Mouse (Mus musculus): Measurements from ENCODE around the gene Cacna1d.

Gene Cacna1d

DNA sequence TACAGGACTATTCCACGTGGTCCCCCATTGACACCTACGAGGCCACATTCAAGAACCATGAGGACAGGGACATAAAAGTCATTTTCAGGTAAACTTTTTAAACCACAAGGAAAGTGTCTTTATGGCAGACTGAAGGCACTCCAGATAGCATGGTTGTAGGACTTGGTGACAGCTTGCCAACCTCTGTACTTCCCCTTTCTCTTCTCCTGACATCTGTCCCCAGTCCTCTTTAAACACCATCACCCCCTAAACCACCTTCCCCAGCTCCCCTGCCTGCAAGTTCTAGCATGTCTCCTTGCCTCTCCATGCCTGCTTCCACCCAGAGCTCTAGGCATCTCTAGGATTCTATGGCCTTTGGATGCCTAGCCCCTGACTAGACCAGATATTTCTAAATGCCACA, 426.4 kb downstream of the Cacna1d start:
- no peak for DNase-seq

DNA sequence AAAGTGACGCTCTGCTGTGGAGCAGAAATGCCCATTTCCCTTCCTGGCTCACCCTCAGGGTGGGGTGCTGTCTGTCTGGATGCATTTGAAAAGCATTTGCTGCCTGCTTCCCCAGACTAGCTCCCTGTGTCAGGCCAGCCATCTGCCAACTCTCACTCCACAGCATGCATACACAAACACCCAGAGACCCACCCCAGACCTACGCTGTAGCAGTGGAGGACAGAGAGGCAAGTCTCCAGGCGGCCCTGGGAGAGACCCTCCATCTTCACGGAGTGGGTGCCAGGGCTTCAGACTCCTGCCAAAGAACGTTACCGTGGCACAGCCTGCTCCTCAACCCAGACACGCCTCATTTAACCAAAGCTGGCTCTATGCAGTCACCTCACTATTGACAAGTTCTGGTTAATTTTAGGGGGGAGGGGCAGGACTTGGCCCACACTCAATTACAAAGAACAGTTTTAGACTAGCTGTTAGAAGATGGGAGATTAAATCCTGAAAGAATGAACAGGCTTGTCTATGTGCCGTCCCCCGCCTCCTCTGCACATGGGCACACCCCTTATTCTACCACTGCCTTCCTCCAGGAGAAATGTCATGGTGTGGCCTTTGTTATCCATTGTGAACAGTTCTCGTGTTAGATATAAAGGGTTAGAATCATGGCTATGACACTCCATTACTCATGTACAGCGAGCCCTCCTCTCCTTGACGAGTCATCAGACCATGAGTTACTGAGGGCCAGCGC, 435.1 kb downstream of the Cacna1d start:
- DNase-seq, result peak; percentile 48 to 81

- no peak for DNase-seq
Observed at GRCm38 (mm10) chr14:30054922-30055321, 436.3 kb downstream of the Cacna1d start.

- no peak for DNase-seq
Observed at GRCm38 (mm10) chr14:30050280-30050679, 441.0 kb downstream of the Cacna1d start.

DNA sequence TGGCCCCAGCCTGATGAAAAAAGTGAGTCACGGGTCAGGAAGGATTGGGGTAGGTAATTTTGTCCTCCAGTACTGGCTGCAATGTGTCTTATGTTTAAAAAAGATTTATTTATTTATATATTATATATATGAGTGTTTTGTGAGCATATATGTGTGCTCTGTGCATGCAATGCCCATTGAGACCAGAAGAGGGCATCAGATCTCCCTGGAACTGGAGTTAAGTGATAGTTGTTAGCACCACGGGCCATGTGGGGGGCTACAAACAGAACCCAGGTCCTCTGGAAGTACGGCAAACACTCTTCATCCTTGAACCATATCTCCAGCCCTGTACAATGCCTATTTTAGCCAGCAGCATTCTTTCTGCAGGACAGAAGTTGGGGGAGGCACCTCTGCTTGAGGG, 443.2 kb downstream of the Cacna1d start:
- no peak for DNase-seq

- DNase-seq, result no peak
Observed at GRCm38 (mm10) chr14:30046976-30047375, 444.3 kb downstream of the Cacna1d start.

- DNase-seq, result no peak
Observed at GRCm38 (mm10) chr14:30045704-30046220, 445.5 kb downstream of the Cacna1d start.

DNA sequence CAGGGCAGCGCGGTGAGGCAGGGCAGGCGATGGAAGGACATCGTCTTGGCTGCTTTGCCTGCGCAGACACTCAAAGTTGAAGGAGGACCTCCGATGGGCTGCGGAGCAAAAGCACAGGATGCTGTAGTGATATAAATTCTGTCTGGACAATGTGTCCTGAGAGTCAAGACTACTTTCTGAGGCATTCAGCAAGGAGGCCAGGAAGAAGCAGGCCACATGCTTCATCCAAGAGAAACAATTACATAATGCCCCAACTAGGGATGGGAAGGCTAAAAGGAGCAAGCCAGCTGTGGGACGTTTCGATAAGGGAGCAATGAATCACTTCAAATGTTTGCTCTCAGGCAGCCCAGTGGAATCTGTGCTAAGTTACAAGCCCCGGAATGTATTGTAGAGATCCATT, 446.0 kb downstream of the Cacna1d start:
- no peak for DNase-seq

DNA sequence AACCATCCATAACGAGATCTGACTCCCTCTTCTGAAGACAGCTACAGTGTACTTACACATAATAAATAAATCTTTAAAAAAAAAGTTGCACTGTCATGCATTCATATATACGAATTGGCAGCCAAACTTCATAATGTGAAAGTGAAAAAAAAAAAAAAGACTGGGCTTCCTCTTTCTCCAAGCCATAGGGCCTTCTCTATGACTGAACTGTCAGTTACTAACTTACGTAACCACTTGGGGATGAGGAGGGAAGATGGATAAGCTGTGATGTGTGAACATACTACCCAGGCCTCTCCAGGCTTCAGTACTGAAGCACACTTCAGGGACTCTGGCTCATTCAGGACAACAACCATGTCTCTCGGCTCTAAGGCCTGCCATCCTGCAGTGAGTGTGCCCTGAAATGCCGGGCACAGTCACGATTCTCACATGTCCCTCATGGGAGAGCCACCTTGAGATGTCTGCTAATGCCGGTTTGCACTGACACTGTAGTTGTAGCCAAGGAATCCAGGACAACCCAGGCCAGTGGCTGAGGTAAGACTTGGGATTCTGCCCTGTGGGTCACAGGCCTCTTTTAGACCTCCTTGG, 447.8 kb downstream of the Cacna1d start:
- no peak for DNase-seq

- DNase-seq, result no peak
Observed at GRCm38 (mm10) chr14:30041836-30042235, 449.4 kb downstream of the Cacna1d start.

DNA sequence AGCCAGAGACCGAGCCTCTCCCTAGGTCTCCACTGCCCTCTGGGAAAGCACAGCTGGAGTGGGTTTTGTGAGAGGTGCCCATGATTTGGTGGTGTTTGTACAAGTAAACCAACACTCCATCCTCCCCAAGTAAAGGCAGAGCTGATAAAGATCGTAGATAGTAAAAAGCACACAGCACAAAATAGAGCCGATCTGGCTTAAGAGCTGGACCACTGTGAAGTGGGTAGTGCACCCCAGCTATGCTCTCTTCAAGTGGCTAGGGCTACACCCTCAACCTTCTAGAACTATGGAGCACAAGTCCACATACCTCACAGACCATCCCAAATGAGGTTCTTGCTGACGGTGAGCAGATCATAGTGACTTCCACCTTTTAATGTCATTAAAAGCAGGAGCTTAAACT, 451.8 kb downstream of the Cacna1d start:
- DNase-seq, result no peak

- DNase-seq, result no peak
Observed at GRCm38 (mm10) chr14:30038431-30038830, 452.8 kb downstream of the Cacna1d start.

DNA sequence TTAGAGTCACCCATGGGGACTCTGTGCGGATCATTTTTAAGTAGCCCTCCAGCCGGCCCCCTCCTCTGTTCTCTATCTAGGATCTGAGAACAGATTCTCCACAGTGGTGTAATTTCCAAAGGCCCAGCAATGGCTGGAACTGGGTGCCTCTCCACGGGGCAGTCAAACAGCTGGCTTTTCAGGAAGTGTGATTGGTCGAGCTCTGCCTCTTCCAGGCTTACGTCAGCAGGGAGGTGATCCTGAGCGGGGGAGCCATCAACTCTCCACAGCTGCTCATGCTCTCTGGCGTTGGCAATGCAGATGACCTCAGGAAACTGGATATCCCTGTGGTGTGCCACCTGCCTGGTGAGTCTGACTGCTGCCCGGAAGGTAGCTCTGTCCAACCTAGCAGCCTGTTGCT, 457.9 kb downstream of the Cacna1d start:
- no peak for DNase-seq

GRCm38 (mm10) chr14:30027378-30027777, 463.9 kb downstream of the Cacna1d start:
- DNase-seq, result peak in 1 of 2 experiments; percentile 42

- DNase-seq, result no peak
Observed at GRCm38 (mm10) chr14:30024387-30024786, 466.9 kb downstream of the Cacna1d start.

DNA sequence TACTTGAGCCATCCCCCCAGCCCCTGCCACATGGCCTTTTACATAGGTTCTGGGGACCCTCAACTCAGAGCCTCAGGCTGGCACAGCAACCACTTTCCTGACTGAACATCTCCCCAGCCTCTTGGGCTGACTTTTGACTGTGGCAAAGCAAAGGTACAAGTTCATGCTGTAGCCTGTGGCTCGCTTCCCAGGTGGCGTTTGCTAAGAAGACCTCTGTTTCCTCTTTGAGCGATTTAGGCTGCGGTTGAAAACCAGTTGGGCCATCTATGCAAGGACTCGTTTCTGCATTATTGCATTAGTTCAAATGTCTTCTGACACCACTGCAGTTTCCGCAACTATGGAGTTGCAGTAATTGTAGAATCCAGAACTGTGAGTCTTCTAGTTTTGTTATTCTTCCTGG, 468.8 kb downstream of the Cacna1d start:
- DNase-seq, result no peak

DNA sequence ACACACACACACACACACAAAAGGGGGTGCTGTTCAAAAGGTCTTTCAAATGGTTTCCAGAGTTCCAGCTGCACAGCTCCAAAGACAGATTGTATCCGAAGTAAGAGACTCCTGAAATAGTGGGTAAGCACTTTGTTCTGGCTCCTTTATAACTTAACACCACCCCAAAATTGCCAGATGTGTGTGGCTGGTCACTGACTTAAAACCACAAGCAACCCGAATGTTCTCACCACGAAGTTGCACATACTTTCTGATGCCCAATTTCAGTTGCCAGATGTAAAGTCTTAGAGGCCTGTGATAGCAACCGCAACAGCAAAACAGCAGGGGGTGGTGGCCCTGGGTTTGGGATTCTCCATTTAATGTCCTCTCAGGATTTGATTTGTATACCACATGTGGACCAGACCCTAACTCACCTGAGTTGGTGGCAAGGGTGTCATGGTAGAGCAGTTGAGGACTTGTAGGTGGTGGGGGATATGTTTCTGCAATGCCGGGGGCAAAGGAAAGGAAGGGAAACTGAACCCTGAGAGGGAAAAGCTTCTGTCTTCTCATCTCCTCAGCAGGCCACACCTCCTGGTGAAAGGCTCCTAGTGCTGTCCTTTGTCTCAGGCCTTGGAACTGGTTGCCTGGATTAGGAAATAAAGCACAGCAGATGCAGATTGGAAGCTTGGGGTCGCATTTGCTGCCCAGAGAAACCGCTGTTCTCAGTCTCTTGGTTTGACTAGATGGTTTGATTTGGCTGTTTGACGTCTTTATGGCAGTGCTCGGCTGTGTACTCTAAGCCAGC, 471.3 kb downstream of the Cacna1d start:
- no peak for DNase-seq

DNA sequence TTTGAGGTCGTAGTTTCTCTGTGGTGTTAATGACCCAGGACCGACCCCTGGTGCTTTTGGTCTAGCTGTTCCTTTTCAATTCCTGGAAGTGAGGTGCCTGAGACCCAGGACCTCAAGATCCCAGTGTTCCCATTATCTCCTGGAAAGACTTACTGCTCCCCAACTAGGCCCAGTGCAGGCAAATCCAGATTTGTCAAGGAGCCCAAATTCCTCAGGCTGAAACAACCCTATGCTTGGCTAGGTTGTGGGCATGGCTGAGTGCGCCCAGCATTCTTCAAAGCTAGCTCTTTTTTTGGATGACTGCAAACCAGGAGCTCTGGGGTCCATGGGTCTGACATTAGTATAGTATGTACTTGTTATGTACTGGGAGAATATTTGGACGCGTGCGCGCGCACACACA, 471.9 kb downstream of the Cacna1d start:
- no peak for DNase-seq

DNA sequence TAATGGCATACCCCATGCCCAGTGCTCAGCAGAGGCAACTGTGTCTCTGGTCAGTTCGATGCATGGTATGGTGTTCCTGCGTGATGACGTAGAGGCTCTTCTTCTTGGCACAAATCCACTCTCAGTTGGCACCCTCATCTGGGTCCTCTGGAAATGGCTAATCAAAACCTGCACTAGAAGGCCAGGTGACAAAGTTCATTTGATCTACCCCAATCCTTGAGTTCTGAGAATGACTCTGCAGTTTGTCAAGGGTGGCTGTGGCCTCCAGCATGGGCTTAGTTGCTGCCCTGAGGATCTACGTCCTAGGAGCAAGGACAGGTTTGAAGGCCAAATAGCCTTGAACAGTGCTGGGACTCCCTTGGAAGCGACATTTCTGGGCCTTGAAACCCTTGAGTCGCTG, 472.4 kb downstream of the Cacna1d start:
- DNase-seq, result no peak

DNA sequence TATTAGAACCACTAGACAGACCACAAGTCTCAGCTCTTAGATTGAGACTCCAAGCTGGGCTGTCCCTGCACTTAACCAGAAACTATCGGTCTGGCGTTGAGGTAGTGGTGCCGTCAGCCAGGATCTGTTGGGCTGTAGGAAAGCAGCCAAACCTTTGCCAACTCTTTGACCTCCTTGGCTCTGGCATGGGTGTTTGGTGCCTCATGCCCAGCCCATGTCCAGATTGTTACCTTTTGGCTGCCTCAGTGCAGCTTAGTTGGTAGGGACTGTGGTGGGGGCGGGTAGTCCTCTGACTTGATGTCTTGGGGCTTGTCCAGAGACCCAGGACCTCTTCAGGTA, 472.8 kb downstream of the Cacna1d start:
- no peak for DNase-seq

DNA sequence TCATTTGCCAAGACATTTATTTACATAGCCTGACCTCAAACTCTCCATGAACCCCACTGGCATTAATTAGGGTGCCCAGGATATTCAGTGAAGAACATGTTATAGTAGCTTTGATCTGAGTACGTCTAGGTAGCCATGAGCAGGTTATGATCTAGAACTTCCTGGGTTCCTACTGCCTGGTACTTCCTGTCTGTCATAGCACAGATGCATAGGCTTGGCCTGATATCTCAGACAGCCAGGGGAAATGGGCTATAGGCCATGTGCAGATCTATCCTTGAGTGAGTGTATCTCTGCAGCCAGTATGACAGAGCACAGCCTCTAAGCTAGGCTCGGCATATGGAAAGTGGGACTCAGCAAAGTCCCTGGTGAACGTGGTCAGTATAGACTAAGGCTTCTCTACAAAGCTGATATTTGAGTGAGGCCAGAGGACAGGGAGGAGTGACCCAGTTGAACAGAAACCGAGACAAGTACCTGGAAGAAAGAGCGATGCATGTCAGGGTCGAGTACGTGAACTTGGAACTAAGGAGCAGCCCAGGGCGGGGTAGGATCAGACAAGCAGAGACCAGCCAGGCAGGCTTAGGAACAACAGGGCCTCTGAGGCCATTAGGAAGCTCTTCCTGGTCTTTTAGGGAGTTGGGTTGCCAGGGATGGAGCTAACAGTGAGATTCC, 473.3 kb downstream of the Cacna1d start:
- DNase-seq, result no peak

DNA sequence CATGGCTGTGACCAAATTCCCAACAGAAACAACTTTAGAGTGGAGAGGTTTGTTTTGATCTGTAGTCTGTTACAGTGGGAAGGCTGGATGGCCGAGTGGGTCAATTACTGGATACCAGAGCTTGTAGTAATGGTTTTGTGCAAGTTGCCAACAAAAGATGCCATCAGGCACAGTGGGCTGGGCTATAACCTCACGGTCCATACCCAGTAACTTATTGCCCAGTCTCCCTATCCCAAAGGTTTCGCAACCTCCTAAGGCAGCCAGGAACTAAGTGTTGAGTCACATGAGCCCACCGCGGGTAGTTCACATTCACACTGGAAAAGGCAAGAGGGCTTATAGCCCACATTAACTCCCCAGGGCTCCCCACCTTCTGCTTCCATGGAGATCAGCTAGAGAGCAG, 474.6 kb downstream of the Cacna1d start:
- DNase-seq, result no peak

DNA sequence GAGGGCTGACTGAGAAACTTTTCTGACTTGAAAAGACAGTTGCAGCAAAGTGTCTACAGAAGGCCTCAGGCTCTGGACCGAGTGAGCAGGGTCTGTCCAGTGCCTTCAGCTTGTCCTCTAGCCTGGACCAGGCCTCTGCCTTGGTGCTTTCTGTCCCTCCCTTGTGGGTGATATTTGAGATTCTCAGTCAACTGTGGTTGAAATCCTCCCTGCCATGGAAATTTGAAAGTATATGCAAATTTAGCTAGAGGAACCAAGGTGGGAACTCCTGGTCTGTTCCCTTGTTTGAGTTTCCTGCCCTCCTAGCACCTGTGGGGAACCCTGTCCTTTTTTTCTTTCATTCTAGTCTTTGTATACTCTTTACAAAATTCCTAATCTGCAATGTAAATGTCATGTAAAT, 476.2 kb downstream of the Cacna1d start:
- DNase-seq, result no peak

Data from lung, postnatal 4 days (tissue).